ENCODE assay signal across 8 mouse cellular contexts in the genomic region with DNA sequence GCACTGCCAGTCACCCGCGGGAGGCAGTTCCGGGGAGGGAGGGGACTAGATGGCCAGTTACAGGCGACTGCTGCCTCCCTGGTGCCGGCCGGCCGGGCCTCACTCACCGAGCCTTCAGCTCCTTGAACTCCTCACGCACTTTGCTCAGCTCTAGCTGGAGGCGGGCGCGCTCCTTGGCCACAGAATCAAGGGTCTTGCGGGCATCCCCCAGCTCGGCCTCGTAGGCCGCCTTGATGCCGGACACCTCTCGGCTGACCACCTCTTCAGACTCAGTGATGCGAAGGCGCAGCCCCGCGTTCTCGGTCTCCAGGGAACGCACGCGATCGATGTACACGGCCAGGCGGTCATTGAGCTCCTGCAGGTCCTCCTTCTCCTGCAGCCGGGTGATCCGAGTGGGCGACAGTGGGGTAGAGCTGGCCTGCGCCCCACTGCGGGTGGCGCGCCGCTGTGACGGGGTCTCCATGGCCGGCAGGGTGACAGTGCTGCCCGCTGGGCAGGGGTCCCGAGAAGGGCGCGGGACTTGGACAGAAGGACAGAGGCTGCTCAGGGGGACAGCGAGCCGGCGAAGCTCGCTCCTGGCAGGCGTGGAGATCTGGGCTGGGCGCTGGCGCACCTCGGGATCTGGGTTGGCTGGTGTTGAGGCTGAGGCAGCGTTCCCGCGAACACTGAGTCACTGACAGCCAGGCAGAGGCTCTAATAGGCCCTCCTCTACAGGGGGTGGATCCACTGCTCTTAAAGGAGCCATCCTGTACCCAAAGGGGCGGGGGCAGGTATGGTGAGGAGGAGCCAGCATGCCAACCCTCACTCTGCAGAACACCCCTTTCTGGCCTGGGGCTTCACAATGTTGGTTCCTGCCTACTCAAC. TPM values are rescaled to one million over a fixed set of nuclear protein-coding genes. Genes with fewer than 3 reads are reported as not detected.
DNase-seq lines count a peak whose midpoint lies in the region; ATAC-seq and TF ChIP-seq lines count a peak whose summit lies in the region.

No protein-coding gene starts in this region.

- no peak for TF ChIP-seq CTCF in Patski (IDR thresholded peaks at IDR 0.05)
- no peak for TF ChIP-seq CTCF in lung, adult 2 months (IDR thresholded peaks at IDR 0.05; ENCODE audit: insufficient read depth, low read length)
- TF ChIP-seq CTCF in olfactory bulb, adult 2 months (IDR thresholded peaks at IDR 0.05; ENCODE audit: insufficient read depth, low read depth, low read length) = no peak

- CTCF ChIA-PET in Patski (lab: Charles Lee) = interaction anchor here (1.5 to 9.3 kb wide), 5 partner anchors 12 to 19 kb away, joined by 4 to 111 read pairs (median 6); no protein-coding TSS in a partner anchor

- H3K4me1 ChIP-seq in lung, adult 2 months (ENCODE audit: control insufficient read depth, insufficient read depth, low read length) = peaks cover 15% of the 10 kb centered on the region
- H3K4me1 ChIP-seq in olfactory bulb, adult 2 months (ENCODE audit: control insufficient read depth, insufficient read depth, low read length) = peaks cover 37% of the 10 kb centered on the region

- H3K4me3 ChIP-seq in lung, adult 2 months (replicated peaks; ENCODE audit: extremely low read depth, low read depth, low read length) = peak overlapping the region; percentile 79
- H3K4me3 ChIP-seq in olfactory bulb, adult 2 months (ENCODE audit: insufficient read depth, low read depth, low read length) = peak overlapping the region; percentile 63

- H3K27ac ChIP-seq in olfactory bulb, adult 2 months (ENCODE audit: insufficient read depth, low read depth, low read length) = peak overlapping the region; percentile 74

- peak; percentile 99 for DNase-seq in Patski (ENCODE audit: low read depth, low spot score)
- DNase-seq in cerebellum, adult 8-10 months = peak; percentile 90
- peak; percentile 62 for DNase-seq in forelimb bud, embryonic 11.5 days (ENCODE audit: low read depth, low spot score)
- DNase-seq in heart, postnatal 4 days = peak; percentile 93
- peak; percentile 90 to 95 for DNase-seq in layer of hippocampus, adult 8-10 months (ENCODE audit: low spot score in 2 of 2)
- DNase-seq in lung, adult 2 months = peak; percentile 92
- peak; percentile 61 for DNase-seq in thymus, postnatal 4 days

- ATAC-seq in Patski = peak; percentile 90

- in situ Hi-C loops in Patski (cut with MboI; ENCODE audit: low pct_unique_long_range_greater_than_20kb) = no loop called here

- peak; percentile 99 for TF ChIP-seq POLR2A in lung, adult 2 months (IDR thresholded peaks at IDR 0.05; ENCODE audit: borderline replicate concordance, extremely low read depth, low read depth, low read length)
- peak; percentile 97 for TF ChIP-seq POLR2A in olfactory bulb, adult 2 months (IDR thresholded peaks at IDR 0.05; ENCODE audit: insufficient read depth, low read depth, low read length)

- WGBS in lung, adult 2 months = under 1% methylated on average over 55 of the region's 55 CpGs
- under 1% methylated on average over 55 of the region's 55 CpGs for WGBS in olfactory bulb, adult 2 months

- POLR2A ChIA-PET in Patski (lab: Charles Lee) = interaction anchor here (0.6 to 6.0 kb wide), 13 partner anchors 8 to 128 kb away, joined by 3 to 75 read pairs (median 8); no protein-coding TSS in a partner anchor

- no peaks in the 10 kb centered on the region for H3K27me3 ChIP-seq in Patski

RNA-seq across cellular contexts. Expression of gene Lmna, which starts 6.9 kb away (rescaled TPM):
- 401 TPM for polyA plus RNA-seq in Patski (2021)
- 100 to 1,000 TPM; 178 to 181 TPM for total RNA-seq in heart, postnatal 4 days (2021)
- 10 to 100 TPM; 38.0 to 45.6 (median 40.2) TPM for total RNA-seq in layer of hippocampus, adult 8-10 months (2022)
- 257 and 302 TPM in 2 replicates for polyA plus RNA-seq in lung, adult 2 months (2012; rRNA removed)
- not detected in 2 replicates for polyA plus RNA-seq in olfactory bulb, adult 2 months (2012; ENCODE audit: insufficient read depth, insufficient read length, low replicate concordance, missing spikeins)

RNA-seq across cellular contexts. Expression of gene Mex3a, which starts 29.3 kb away (rescaled TPM):
- 42.6 TPM for polyA plus RNA-seq in Patski (2021)
- 10 to 100 TPM; 11.7 TPM for total RNA-seq in heart, postnatal 4 days (2021)
- total RNA-seq in layer of hippocampus, adult 8-10 months (2022) = 1 to 10 TPM; 2.4 to 2.8 (median 2.6) TPM
- polyA plus RNA-seq in lung, adult 2 months (2012; rRNA removed) = 0.53 and 0.84 TPM in 2 replicates
- polyA plus RNA-seq in olfactory bulb, adult 2 months (2012; ENCODE audit: insufficient read depth, insufficient read length, low replicate concordance, missing spikeins) = not detected in 2 replicates

RNA-seq across cellular contexts. Expression of gene Sema4a, which starts 41.9 kb away (rescaled TPM):
- polyA plus RNA-seq in Patski (2021) = 6.6 TPM
- total RNA-seq in heart, postnatal 4 days (2021) = 1 to 10 TPM; 1.5 to 1.7 TPM
- 10 to 100 TPM; 43.0 to 52.1 (median 50.8) TPM for total RNA-seq in layer of hippocampus, adult 8-10 months (2022)
- 52.3 and 58.3 TPM in 2 replicates for polyA plus RNA-seq in lung, adult 2 months (2012; rRNA removed)
- not detected in 2 replicates for polyA plus RNA-seq in olfactory bulb, adult 2 months (2012; ENCODE audit: insufficient read depth, insufficient read length, low replicate concordance, missing spikeins)

RNA-seq across cellular contexts. Expression of gene Rab25, which starts 45.2 kb away (rescaled TPM):
- 0.41 TPM for polyA plus RNA-seq in Patski (2021)
- total RNA-seq in heart, postnatal 4 days (2021) = not detected
- 1 to 10 TPM in 1 of 4 experiments, not detected in 3; 1.5 TPM for total RNA-seq in layer of hippocampus, adult 8-10 months (2022)
- polyA plus RNA-seq in lung, adult 2 months (2012; rRNA removed) = 53.0 and 105 TPM in 2 replicates
- polyA plus RNA-seq in olfactory bulb, adult 2 months (2012; ENCODE audit: insufficient read depth, insufficient read length, low replicate concordance, missing spikeins) = not detected in 2 replicates

RNA-seq across cellular contexts. Expression of gene Lamtor2, which starts 50.0 kb away (rescaled TPM):
- 264 TPM for polyA plus RNA-seq in Patski (2021)
- 10 to 100 TPM; 81.9 to 89.1 TPM for total RNA-seq in heart, postnatal 4 days (2021)
- total RNA-seq in layer of hippocampus, adult 8-10 months (2022) = 100 to 1,000 TPM in 3 of 4 experiments, 10 to 100 TPM in 1; 89.2 to 111 (median 106) TPM
- polyA plus RNA-seq in lung, adult 2 months (2012; rRNA removed) = 116 and 135 TPM in 2 replicates
- 853 TPM in 1 of 2 replicates, not detected in the other for polyA plus RNA-seq in olfactory bulb, adult 2 months (2012; ENCODE audit: insufficient read depth, insufficient read length, low replicate concordance, missing spikeins)

Comparison
In these comparisons a context has a peak if more than half of its experiments do, and no peak if none do; other contexts are left out.
1. Peak in every context shown above with its lines: DNase-seq, ATAC-seq, H3K4me3 ChIP-seq and H3K27ac ChIP-seq.
2. RNA of gene Lmna, which starts 6.9 kb away (polyA plus RNA-seq): 401 TPM in Patski (single experiment) and 257 to 302 TPM in lung, adult 2 months; not detected in olfactory bulb, adult 2 months; every median in the first group is over 100 times any median in the second.
3. RNA of gene Mex3a, which starts 29.3 kb away (polyA plus RNA-seq): 42.6 TPM in Patski (single experiment) and not detected in olfactory bulb, adult 2 months; 0.53 to 0.84 TPM in lung, adult 2 months; every median in the first group is over 10 times any median in the second.